Mouse (Mus musculus): ENCODE results near the gene Slc9a9. TPM values are rescaled to one million over a fixed set of nuclear protein-coding genes. Genes with fewer than 3 reads are reported as not detected.

Gene Slc9a9
- polyA plus RNA-seq, 1 experiment from 2014 or later, result 3.7 TPM

DNA sequence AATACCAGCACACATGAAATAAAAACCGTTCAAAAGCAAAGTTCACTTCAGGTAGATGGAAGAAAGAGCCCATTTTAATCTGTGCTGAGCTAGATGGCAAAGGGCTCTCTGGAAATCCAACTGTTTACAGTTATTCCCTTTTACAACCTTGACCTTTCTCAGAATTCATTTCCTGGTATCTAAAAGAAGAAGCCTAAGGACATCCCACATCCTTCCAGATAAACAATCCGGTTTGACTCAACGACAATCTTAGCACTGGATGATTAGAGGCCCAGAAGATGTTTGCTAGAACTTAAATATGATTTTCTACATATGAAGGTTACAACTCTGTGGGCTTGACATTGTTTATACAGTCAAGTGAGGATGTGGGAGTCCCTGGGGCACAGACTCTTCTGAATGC, 516.1 kb downstream of the Slc9a9 start:
- Histone ChIP-seq H3K4me3 (replicated peaks; ENCODE audit: low read length) (no peak overlapping the region), H3K36me3 (ENCODE audit: control insufficient read depth, insufficient read depth) (no peaks in the 10 kb centered on the region), H3K9ac (replicated peaks; ENCODE audit: low read depth, low read length) (no peak overlapping the region), H3K27me3 (replicated peaks; ENCODE audit: control insufficient read depth, insufficient read depth, low read length) (no peaks in the 10 kb centered on the region), H3K9me3 (ENCODE audit: control insufficient read depth, low read length) (no peaks in the 10 kb centered on the region), H3K27ac (ENCODE audit: low read length) (no peak overlapping the region), H3K4me1 (replicated peaks; ENCODE audit: control insufficient read depth, insufficient read depth, low read length) (peaks cover 5% of the 10 kb centered on the region; the same call in 1 of the 2 replicates), H3K4me2 (ENCODE audit: low read length) (no peak overlapping the region)
- WGBS, result 93% methylated on average over 3 of the region's 3 CpGs
- ATAC-seq, result no peak

DNA sequence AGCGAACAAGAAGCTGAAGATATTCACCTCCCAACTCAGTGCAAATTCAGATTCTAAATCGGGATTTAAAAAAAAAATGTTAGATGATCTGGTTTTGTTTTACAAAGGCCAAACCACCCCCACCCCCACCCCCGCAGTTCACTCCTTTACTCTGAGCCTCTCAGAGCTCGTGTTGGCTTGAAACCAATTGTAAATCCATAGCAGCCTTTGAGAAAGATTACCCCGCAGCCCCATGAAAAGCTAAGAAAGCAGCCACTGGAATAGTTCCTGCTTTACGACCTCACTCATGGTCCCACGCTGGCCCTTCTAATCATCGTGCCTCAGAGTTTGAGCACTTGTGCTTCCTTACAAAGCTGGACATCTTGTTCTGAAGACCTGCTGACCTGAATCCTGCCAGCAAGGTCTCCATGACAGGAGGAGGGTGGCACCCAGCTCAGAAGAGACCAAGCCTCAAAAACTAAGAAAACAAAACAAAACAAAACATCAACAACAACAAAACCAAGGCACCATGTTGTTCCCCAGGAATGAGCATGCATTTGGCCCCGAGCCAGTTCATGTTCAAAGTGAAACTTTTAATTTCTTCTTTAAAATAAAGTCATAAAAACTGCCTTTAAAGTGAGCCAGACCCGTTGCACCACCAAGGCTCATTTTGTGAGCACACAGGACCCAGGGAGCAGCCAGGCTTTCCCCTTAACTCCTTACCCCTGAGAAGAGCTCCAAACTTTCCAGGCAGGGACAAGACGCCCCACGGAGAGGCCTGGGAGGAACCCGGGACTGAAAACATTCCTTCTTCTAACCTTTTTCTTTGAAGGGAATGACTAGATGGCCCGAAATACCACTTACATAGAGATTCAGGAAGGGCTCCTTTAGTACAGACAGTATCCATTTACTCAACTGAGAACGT, 516.9 kb downstream of the Slc9a9 start:
- H3K9me3 ChIP-seq (ENCODE audit: control insufficient read depth, low read length), result no peaks in the 10 kb centered on the region
- H3K4me1 ChIP-seq (replicated peaks; ENCODE audit: control insufficient read depth, insufficient read depth, low read length), result peaks cover 2% of the 10 kb centered on the region; the same call in 1 of the 2 replicates
- H3K9ac ChIP-seq (replicated peaks; ENCODE audit: low read depth, low read length), result no peak overlapping the region
- ATAC-seq, result no peak
- no peaks in the 10 kb centered on the region for H3K27me3 ChIP-seq (replicated peaks; ENCODE audit: control insufficient read depth, insufficient read depth, low read length)
- H3K36me3 ChIP-seq (ENCODE audit: control insufficient read depth, insufficient read depth), result no peaks in the 10 kb centered on the region
- no peak overlapping the region for H3K4me2 ChIP-seq (ENCODE audit: low read length)
- no peak overlapping the region for H3K4me3 ChIP-seq (replicated peaks; ENCODE audit: low read length)
- WGBS, result 58% methylated on average over 15 of the region's 15 CpGs
- H3K27ac ChIP-seq (ENCODE audit: low read length), result no peak overlapping the region

DNA sequence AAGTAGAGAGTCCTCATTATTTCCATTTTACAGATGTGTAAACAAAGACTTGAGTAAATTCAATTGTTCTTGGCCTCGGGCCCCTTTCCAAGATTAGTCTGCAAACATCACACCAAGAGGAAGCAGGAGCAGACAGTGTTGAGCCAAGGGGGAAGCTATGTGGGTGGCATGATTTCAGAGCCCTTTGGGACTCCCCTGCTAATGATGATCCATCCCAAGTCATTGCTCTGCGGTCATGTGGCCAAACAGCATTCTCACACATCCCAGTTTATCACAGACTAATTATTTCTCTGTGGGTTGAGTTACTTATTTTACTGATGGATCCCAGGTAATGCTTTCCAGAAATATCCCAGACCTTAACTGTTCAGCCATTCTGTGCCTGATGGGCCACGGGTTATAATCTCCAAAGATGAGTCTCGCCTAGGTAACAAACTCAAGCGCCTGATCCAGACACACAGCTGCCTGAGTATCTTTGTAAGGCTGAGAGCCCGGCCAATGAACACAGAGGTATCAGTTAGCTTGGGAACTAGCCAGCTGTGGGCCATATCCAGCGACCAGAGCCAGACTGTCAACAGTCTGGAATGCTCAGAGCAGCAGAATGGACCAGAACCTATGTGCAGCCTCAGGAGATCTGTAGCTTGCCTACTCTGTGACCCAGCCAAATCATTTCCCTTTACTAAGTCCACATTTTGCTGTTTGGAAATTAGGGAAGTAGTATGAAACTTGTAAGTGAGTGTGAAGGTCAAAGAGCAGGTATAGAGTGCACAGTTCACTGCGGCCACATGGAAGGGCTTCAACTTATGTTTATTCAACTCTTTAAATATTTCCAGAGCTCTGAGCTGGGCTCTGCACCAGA, 518.9 kb downstream of the Slc9a9 start:
- Histone ChIP-seq H3K27ac (ENCODE audit: low read length) (no peak overlapping the region), H3K36me3 (ENCODE audit: control insufficient read depth, insufficient read depth) (no peaks in the 10 kb centered on the region), H3K27me3 (replicated peaks; ENCODE audit: control insufficient read depth, insufficient read depth, low read length) (no peaks in the 10 kb centered on the region), H3K4me3 (replicated peaks; ENCODE audit: low read length) (no peak overlapping the region), H3K4me2 (ENCODE audit: low read length) (no peak overlapping the region), H3K9me3 (ENCODE audit: control insufficient read depth, low read length) (no peaks in the 10 kb centered on the region), H3K9ac (replicated peaks; ENCODE audit: low read depth, low read length) (no peak overlapping the region), H3K4me1 (replicated peaks; ENCODE audit: control insufficient read depth, insufficient read depth, low read length) (peaks cover 2% of the 10 kb centered on the region; the same call in 1 of the 2 replicates)
- no peak for ATAC-seq
- 80% methylated on average over 8 of the region's 8 CpGs for WGBS

DNA sequence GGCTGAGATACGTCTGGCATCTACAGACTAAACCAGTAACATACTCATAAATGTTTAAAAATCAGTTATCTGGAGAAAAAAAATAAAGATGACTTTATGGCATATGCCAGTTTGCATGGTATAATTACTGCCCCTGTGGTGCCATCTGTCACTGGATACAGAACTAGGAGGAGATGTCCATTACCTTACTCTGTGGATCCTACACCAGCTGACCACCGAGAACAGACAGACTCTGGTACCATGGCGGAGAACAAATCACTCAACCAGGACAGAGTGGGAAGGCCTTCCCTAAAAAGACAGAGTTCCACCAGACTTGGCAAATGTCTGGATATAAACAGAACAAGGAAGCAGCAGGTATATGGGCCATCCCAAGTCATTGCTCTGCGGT, 519.5 kb downstream of the Slc9a9 start:
- H3K36me3 ChIP-seq (ENCODE audit: control insufficient read depth, insufficient read depth), result no peaks in the 10 kb centered on the region
- H3K9ac ChIP-seq (replicated peaks; ENCODE audit: low read depth, low read length), result no peak overlapping the region
- 96% methylated on average over 4 of the region's 4 CpGs for WGBS
- H3K27me3 ChIP-seq (replicated peaks; ENCODE audit: control insufficient read depth, insufficient read depth, low read length), result no peaks in the 10 kb centered on the region
- no peak overlapping the region for H3K4me3 ChIP-seq (replicated peaks; ENCODE audit: low read length)
- ATAC-seq, result no peak
- no peaks in the 10 kb centered on the region for H3K9me3 ChIP-seq (ENCODE audit: control insufficient read depth, low read length)
- no peak overlapping the region for H3K4me2 ChIP-seq (ENCODE audit: low read length)
- no peak overlapping the region for H3K27ac ChIP-seq (ENCODE audit: low read length)
- H3K4me1 ChIP-seq (replicated peaks; ENCODE audit: control insufficient read depth, insufficient read depth, low read length), result peaks cover 2% of the 10 kb centered on the region; the same call in 1 of the 2 replicates

DNA sequence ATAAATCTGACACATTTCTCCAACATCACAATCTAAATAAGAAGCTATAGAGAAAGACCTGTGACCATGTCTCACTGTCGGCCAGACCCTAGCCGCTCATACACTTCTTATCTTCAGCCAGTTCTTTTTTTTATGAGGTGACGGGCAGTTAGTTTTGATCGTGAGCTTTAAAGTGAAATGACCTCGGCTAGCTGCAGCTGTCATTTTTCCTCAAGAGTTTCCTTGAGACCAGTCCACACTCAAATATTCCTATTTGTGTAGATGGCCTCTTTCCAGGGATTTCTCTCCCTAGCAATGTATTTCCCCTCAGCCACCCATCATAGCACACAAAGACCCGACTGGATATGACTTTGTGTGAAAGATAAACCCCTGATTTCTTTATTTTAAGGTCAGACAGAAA, 521.7 kb downstream of the Slc9a9 start:
- H3K4me3 ChIP-seq (replicated peaks; ENCODE audit: low read length), result no peak overlapping the region
- ATAC-seq, result no peak
- WGBS, result 90% methylated on average over 6 of the region's 6 CpGs
- H3K36me3 ChIP-seq (ENCODE audit: control insufficient read depth, insufficient read depth), result no peaks in the 10 kb centered on the region
- peaks cover 2% of the 10 kb centered on the region; the same call in 1 of the 2 replicates for H3K4me1 ChIP-seq (replicated peaks; ENCODE audit: control insufficient read depth, insufficient read depth, low read length)
- H3K27me3 ChIP-seq (replicated peaks; ENCODE audit: control insufficient read depth, insufficient read depth, low read length), result no peaks in the 10 kb centered on the region
- H3K27ac ChIP-seq (ENCODE audit: low read length), result no peak overlapping the region
- H3K9me3 ChIP-seq (ENCODE audit: control insufficient read depth, low read length), result no peaks in the 10 kb centered on the region
- no peak overlapping the region for H3K4me2 ChIP-seq (ENCODE audit: low read length)
- H3K9ac ChIP-seq (replicated peaks; ENCODE audit: low read depth, low read length), result no peak overlapping the region

DNA sequence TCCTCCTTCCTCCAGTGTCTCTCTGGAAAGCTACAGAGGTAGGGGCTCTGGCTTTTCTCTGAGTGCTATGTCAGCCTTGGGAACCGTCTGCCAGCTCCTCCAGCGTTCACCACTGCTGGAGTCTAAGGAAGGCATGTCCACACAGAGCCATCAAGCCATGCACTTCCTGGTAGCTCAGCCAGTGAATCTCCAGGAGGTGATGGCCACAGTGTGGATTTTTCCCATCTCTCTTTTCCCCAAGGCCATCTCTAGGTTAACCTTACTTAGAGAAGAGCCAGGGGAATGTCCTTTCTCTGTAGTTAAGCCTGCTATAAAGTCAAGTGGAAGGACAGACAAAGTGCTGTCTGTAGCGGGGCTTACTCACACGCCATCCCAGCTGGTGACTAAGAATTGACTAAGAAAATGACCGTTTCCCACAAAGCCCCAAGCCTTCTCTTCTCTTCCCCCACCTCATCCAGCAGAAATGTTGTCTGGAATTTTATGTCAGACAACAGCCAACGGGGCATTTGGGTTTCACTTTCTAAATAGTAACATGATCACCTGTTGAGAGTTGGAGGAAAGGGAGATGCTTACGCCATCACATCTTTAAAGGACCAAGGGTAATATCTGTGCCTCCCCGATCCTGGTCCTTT, 523.3 kb downstream of the Slc9a9 start:
- no peak overlapping the region for H3K4me2 ChIP-seq (ENCODE audit: low read length)
- no peak for ATAC-seq
- no peak overlapping the region for H3K27ac ChIP-seq (ENCODE audit: low read length)
- no peak overlapping the region for H3K9ac ChIP-seq (replicated peaks; ENCODE audit: low read depth, low read length)
- no peaks in the 10 kb centered on the region for H3K9me3 ChIP-seq (ENCODE audit: control insufficient read depth, low read length)
- no peaks in the 10 kb centered on the region for H3K27me3 ChIP-seq (replicated peaks; ENCODE audit: control insufficient read depth, insufficient read depth, low read length)
- H3K4me1 ChIP-seq (replicated peaks; ENCODE audit: control insufficient read depth, insufficient read depth, low read length), result no peaks in the 10 kb centered on the region
- H3K36me3 ChIP-seq (ENCODE audit: control insufficient read depth, insufficient read depth), result no peaks in the 10 kb centered on the region
- WGBS, result 89% methylated on average over 8 of the region's 8 CpGs
- no peak overlapping the region for H3K4me3 ChIP-seq (replicated peaks; ENCODE audit: low read length)

DNA sequence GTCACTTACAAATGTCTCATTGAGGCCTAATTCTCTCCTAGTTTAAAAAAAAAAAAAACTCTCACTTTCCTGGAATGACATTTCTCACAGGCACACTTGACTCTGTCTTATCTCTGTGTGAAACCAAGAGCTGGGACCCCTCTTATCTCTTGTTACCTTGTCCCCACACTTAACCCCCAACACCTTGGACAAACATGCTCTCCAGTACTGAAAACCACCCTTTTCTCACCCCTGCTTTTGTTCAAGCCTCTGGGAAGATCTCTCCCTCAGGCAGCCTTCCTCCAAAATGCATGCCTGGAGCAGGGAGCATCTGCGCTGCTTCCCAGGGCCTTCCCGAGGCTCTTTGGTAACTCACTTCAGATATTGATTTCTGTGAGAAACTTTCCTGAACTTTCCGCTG, 524.0 kb downstream of the Slc9a9 start:
- Histone ChIP-seq H3K9me3 (ENCODE audit: control insufficient read depth, low read length) (no peaks in the 10 kb centered on the region), H3K9ac (replicated peaks; ENCODE audit: low read depth, low read length) (no peak overlapping the region), H3K4me1 (replicated peaks; ENCODE audit: control insufficient read depth, insufficient read depth, low read length) (no peaks in the 10 kb centered on the region), H3K4me3 (replicated peaks; ENCODE audit: low read length) (no peak overlapping the region), H3K4me2 (ENCODE audit: low read length) (no peak overlapping the region), H3K36me3 (ENCODE audit: control insufficient read depth, insufficient read depth) (no peaks in the 10 kb centered on the region), H3K27ac (ENCODE audit: low read length) (no peak overlapping the region), H3K27me3 (replicated peaks; ENCODE audit: control insufficient read depth, insufficient read depth, low read length) (no peaks in the 10 kb centered on the region)
- 87% methylated on average over 3 of the region's 3 CpGs for WGBS
- no peak for ATAC-seq

DNA sequence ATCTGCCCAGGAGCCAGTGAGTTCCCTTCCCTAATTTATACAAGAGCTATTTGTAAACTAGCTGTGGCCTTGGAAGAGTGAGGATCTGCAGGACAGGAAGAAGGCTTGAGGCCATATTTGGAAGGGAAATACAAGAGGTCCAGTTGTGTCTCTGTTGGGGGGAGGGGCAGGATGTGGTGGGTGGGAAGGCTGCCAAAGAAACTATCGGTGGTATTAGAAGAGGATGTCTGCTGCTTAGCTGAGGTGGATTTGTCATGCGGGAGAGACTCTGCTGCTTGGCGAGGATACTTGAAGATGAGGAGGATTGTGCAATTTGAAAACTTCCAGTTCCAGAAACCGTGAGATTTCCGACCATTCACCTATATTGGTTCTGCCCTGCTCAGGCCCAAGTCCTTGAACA, 524.4 kb downstream of the Slc9a9 start:
- no peak overlapping the region for H3K27ac ChIP-seq (ENCODE audit: low read length)
- WGBS, result 77% methylated on average over 5 of the region's 5 CpGs
- no peak overlapping the region for H3K4me2 ChIP-seq (ENCODE audit: low read length)
- H3K9me3 ChIP-seq (ENCODE audit: control insufficient read depth, low read length), result no peaks in the 10 kb centered on the region
- H3K4me3 ChIP-seq (replicated peaks; ENCODE audit: low read length), result no peak overlapping the region
- ATAC-seq, result no peak
- no peaks in the 10 kb centered on the region for H3K4me1 ChIP-seq (replicated peaks; ENCODE audit: control insufficient read depth, insufficient read depth, low read length)
- no peaks in the 10 kb centered on the region for H3K36me3 ChIP-seq (ENCODE audit: control insufficient read depth, insufficient read depth)
- H3K27me3 ChIP-seq (replicated peaks; ENCODE audit: control insufficient read depth, insufficient read depth, low read length), result no peaks in the 10 kb centered on the region
- H3K9ac ChIP-seq (replicated peaks; ENCODE audit: low read depth, low read length), result no peak overlapping the region

DNA sequence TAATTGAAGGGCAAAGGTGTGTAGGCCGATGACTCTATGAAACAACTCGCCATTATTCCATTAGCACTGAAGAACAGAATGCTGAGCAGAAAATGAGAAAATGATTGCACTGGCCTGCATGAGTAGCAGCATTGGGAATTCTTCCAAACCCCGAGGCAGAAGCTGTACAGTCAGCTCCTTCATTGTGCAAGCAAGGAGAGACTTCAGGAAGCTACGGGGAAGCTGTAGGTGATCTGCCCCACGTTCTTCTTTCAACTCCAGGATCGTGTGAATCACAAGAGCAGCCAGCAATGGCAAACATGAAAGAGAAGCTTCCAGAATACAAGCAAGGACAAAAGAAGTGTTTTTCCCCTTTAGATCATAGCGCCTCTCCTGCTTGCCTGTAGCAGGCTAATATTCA, 538.0 kb downstream of the Slc9a9 start:
- H3K36me3 ChIP-seq (ENCODE audit: control insufficient read depth, insufficient read depth), result no peaks in the 10 kb centered on the region
- no peak for ATAC-seq
- H3K4me1 ChIP-seq (replicated peaks; ENCODE audit: control insufficient read depth, insufficient read depth, low read length), result no peaks in the 10 kb centered on the region
- H3K9me3 ChIP-seq (ENCODE audit: control insufficient read depth, low read length), result no peaks in the 10 kb centered on the region
- H3K9ac ChIP-seq (replicated peaks; ENCODE audit: low read depth, low read length), result no peak overlapping the region
- no peak overlapping the region for H3K27ac ChIP-seq (ENCODE audit: low read length)
- WGBS, result 73% methylated on average over 7 of the region's 7 CpGs
- no peak overlapping the region for H3K4me3 ChIP-seq (replicated peaks; ENCODE audit: low read length)
- H3K4me2 ChIP-seq (ENCODE audit: low read length), result no peak overlapping the region
- H3K27me3 ChIP-seq (replicated peaks; ENCODE audit: control insufficient read depth, insufficient read depth, low read length), result no peaks in the 10 kb centered on the region

All from forebrain, embryonic 16.5 days (tissue).